Mouse (Mus musculus) ES-Bruce4 (cell line): ENCODE measurements around the gene Fanci. TPM values are rescaled to one million over a fixed set of nuclear protein-coding genes. Genes with fewer than 3 reads are reported as not detected.
A peak's percentile ranks its signal among the peaks of the same experiment; 100 is the strongest.

Experiments used
- H3K27ac ChIP-seq: 2 replicates; pipeline ENCODE4 v1.5.1; 2012; ENCODE audit warnings: low read length, inconsistent platforms; ENCODE audit not compliant: insufficient read depth
- H3K27me3 ChIP-seq: 2 replicates; pipeline ENCODE4 v1.6.1; 2012; ENCODE audit warnings: mild to moderate bottlenecking, low read length, inconsistent platforms; ENCODE audit not compliant: control insufficient read depth, poor library complexity, insufficient read depth, severe bottlenecking
- H3K36me3 ChIP-seq: 2 replicates; pipeline ENCODE4 v1.6.1; 2012; ENCODE audit warnings: inconsistent platforms, mild to moderate bottlenecking, low read length, moderate library complexity; ENCODE audit not compliant: control insufficient read depth, poor library complexity, insufficient read depth, severe bottlenecking
- H3K4me1 ChIP-seq: one replicate; pipeline ENCODE4 v1.8.1; 2011; ENCODE audit warnings: low read length; ENCODE audit not compliant: control insufficient read depth, insufficient read depth
- H3K4me3 ChIP-seq: 2 replicates; pipeline ENCODE4 v1.5.1; 2011; ENCODE audit warnings: low read depth, mild to moderate bottlenecking, low read length
- H3K9ac ChIP-seq: 2 replicates; pipeline ENCODE4 v1.6.1; 2012; ENCODE audit warnings: low read depth, mild to moderate bottlenecking, inconsistent platforms; ENCODE audit not compliant: poor library complexity, severe bottlenecking
- H3K9me3 ChIP-seq: replicated peaks from 2 replicates; pipeline ENCODE4 v1.6.1; 2012; ENCODE audit warnings: mild to moderate bottlenecking, low read length, inconsistent platforms; ENCODE audit not compliant: control insufficient read depth, poor library complexity, insufficient read depth, severe bottlenecking
- CTCF ChIP-seq: IDR thresholded peaks from one replicate; pipeline ENCODE4 v1.8.1; 2011; ENCODE audit warnings: low read depth, low read length
- EP300 ChIP-seq: IDR thresholded peaks from 2 replicates; pipeline ENCODE4 v1.6.1; 2011; ENCODE audit warnings: low read depth, low read length; ENCODE audit not compliant: insufficient read depth
- POLR2A ChIP-seq: IDR thresholded peaks from one replicate; pipeline ENCODE4 v1.8.1; 2011; ENCODE audit warnings: low read length; ENCODE audit not compliant: insufficient read depth
- polyA plus RNA-seq: library from polyadenylated mRNA; stranded (reverse); fragments of >200 nt; gene quantifications from 2 replicates; pipeline ENCODE4 v1.2.4, GENCODE M21; 2011; ENCODE audit warnings: low read depth; ENCODE audit not compliant: missing spikeins, insufficient read depth, insufficient read length

The Fanci gene
- polyA plus RNA-seq: 45.0 and 45.2 TPM in 2 replicates

DNA sequence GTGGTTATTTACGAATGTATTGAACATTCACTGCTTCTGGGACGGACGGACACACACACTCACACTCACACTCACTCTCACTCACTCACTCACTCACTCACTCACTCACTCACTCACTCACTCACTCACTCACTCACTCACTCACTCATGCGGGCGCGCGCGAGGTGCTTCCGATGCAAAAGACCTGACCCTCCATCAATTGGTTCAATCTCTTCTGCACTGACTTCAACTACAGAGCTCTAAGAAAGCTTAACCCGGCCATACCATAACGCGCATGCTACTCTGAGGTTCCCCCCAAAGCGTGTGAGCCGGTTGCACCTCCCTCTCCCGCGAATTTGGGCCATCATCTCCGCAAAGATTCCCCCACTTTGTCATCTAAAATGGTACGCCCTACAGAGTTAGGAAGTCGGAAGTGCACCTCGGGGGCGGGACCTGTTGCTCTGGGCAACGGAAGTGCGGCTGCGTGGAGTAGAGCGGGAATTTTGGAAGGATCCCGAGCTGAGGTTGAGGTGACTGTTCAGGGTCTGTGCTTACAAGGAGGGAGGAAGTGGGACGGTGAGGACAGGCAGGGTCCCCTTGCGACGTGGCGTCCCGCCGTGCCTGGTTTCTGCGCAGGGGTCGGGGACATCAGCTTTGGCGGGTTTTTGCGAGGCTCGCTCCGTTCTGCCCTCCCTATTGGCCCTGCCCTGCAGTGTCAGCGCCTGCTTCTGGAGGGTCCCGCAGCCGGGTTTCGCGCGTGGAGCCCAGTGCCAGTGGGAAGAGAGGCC, at the start of gene Fanci:
Gene Fanci, plus strand, starts transcription at position 47 of the 767 bp plus-strand sequence.
- H3K4me3 ChIP-seq: peak within 1 kb of the TSS; percentile 94
- no peaks in the 10 kb centered on the region for H3K9me3 ChIP-seq

DNA sequence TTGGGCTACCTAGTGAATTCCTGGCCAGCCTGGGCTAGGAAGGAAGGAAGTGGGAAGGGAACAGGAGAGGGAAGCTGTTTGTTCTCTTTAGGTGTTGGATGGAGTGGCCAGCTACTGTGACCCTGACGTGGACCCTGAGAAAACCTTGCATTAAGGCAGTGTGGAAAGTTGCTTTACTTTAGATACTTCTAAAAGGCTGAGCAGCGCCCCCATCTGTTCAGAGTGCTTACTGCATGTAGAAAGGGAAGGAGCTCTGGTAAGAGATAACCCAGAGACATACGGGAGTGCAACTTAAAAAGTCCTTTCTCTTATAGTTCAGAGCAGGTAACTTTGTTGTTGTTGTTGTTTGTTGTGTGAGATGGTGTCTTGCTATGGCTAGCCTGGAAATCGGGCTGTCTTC, 45.8 kb upstream of the Fanci start:
- Histone ChIP-seq H3K27ac (no peak overlapping the region), H3K9me3 (peaks cover 6% of the 10 kb centered on the region), H3K9ac (no peak overlapping the region), H3K36me3 (no peaks in the 10 kb centered on the region; the same call in 1 of the 2 replicates), H3K27me3 (no peaks in the 10 kb centered on the region), H3K4me1 (no peaks in the 10 kb centered on the region), H3K4me3 (no peak overlapping the region)
- no peak for TF ChIP-seq POLR2A
- TF ChIP-seq EP300: no peak
- TF ChIP-seq CTCF: peak; percentile 5

More for the DNA sequence above, at the start of gene Fanci:
- TF ChIP-seq EP300 (no peak), POLR2A (peak; percentile 86)
- Histone ChIP-seq H3K27me3 (no peaks in the 10 kb centered on the region), H3K27ac (peak within 1 kb of the TSS; percentile 81), H3K36me3 (no peaks in the 10 kb centered on the region), H3K4me1 (peaks cover 2% of the 10 kb centered on the region), H3K9ac (peak within 1 kb of the TSS; percentile 65)

DNA sequence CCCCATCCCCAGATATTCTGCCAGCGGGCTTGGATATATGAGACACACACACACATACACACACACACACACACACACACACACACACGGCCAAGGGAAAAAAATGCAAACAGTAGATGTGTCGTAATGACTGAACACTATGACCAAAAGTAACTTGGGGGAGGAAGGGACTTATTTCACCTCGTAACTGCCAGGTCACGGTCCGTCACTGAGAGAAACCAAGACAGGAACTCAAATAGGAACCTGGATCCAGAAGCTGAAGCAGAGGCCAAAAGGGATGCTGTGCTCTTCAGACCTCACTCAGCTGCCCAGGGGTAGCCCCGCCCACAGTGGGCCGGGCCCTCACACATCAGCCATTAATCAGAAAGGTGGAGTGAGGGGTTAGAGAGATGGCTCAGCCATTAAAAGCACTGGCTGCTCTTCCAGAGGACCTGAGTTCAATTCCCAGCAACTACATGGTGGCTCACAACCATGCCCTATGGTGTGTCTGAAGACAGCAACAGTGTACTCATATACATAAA, 45.1 kb upstream of the Fanci start:
- peaks cover 6% of the 10 kb centered on the region for H3K9me3 ChIP-seq
- H3K27ac ChIP-seq: no peak overlapping the region
- H3K9ac ChIP-seq: no peak overlapping the region
- H3K4me3 ChIP-seq: no peak overlapping the region
- no peaks in the 10 kb centered on the region; the same call in 1 of the 2 replicates for H3K36me3 ChIP-seq
- H3K4me1 ChIP-seq: peaks cover 2% of the 10 kb centered on the region
- no peak for TF ChIP-seq POLR2A
- no peak for TF ChIP-seq EP300
- no peak for TF ChIP-seq CTCF
- no peaks in the 10 kb centered on the region for H3K27me3 ChIP-seq

DNA sequence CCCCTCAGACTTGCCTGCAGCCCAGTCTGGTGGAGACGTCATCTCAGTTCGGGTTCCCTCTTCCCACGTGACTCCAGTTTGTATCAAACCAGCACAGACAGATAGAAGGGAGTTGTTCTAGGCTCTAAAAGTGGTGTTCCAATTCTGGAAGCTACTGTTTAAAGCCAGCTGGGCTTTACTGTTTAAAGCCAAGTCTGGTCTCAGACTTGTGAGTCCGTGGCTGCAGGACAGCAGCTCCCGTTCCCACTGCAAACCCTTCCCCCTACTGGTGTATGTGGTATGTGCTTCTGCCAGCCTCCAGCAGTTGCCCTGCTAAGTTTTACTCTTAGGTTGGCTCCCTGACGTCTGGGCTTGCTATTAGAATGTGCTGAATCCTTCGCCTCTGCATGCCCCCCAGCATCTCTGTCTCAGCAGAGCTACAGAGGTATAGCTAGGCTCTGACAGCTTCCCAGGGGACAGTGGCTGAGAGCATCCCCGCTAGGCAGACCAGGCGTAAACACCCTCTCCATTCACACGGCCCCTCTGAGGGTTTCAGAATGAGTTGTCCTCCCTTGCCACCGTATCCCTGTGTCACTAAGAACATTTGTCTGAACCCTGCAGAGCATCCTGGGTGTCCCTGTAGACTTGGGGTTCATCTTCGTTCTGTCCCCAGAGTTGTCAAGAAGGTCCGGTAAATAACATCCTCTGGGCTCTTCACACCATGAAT, 44.5 kb upstream of the Fanci start:
- H3K36me3 ChIP-seq: no peaks in the 10 kb centered on the region; the same call in 1 of the 2 replicates
- no peak overlapping the region for H3K4me3 ChIP-seq
- peaks cover 3% of the 10 kb centered on the region for H3K4me1 ChIP-seq
- TF ChIP-seq CTCF: no peak
- no peak for TF ChIP-seq EP300
- TF ChIP-seq POLR2A: no peak
- H3K27me3 ChIP-seq: no peaks in the 10 kb centered on the region
- no peak overlapping the region for H3K27ac ChIP-seq
- H3K9me3 ChIP-seq: peaks cover 6% of the 10 kb centered on the region
- no peak overlapping the region for H3K9ac ChIP-seq

- H3K36me3 ChIP-seq: no peaks in the 10 kb centered on the region; the same call in 1 of the 2 replicates
- H3K4me3 ChIP-seq: no peak overlapping the region
- H3K27me3 ChIP-seq: no peaks in the 10 kb centered on the region
- no peaks in the 10 kb centered on the region for H3K9me3 ChIP-seq
- peaks cover 3% of the 10 kb centered on the region for H3K4me1 ChIP-seq
- H3K9ac ChIP-seq: no peak overlapping the region
- no peak for TF ChIP-seq CTCF
- TF ChIP-seq EP300: no peak
- no peak for TF ChIP-seq POLR2A
- H3K27ac ChIP-seq: no peak overlapping the region
These were observed 42.9 kb upstream of the Fanci start for GRCm38 (mm10) chr7:79348816-79349215.
